12 mouse cellular contexts compared by ENCODE assay signal in genomic region chr2:152153361-152153760, GRCm38 (mm10).
"Had no signal": no experiment of that assay in that cellular context is flagged by ENCODE, and none has a peak within 500 bp of the region (broad histone marks: within the 10 kb centered on the region; RNA-seq: fewer than 3 reads in every experiment).

No protein-coding gene starts in this region.

- H3K9me3 ChIP-seq: kidney, embryonic 15.5 days; limb, embryonic 15.5 days; liver, embryonic 12.5 days; midbrain, embryonic 13.5 days; neural tube, embryonic 13.5 days had no signal

- DNase-seq: lung, embryonic 14.5 days; lung, postnatal 10 days; lung, postnatal 4 days; right cerebral cortex, adult 18-20 months; right cerebral cortex, postnatal 25 days; thymus, postnatal 4 days had no signal

- H3K36me3 ChIP-seq: kidney, embryonic 15.5 days; limb, embryonic 15.5 days; liver, embryonic 12.5 days; midbrain, embryonic 13.5 days; neural tube, embryonic 13.5 days had no signal

- ATAC-seq: liver, embryonic 12.5 days; midbrain, embryonic 13.5 days had no signal

- H3K4me1 ChIP-seq: liver, embryonic 12.5 days had no signal

- H3K27ac ChIP-seq: kidney, embryonic 15.5 days; left cerebral cortex, adult 2 months; limb, embryonic 15.5 days; liver, embryonic 12.5 days; midbrain, embryonic 13.5 days; neural tube, embryonic 13.5 days had no signal

- H3K4me2 ChIP-seq: kidney, embryonic 15.5 days; limb, embryonic 15.5 days; liver, embryonic 12.5 days; lung, embryonic 14.5 days; midbrain, embryonic 13.5 days; neural tube, embryonic 13.5 days had no signal

- H3K9ac ChIP-seq: kidney, embryonic 15.5 days; limb, embryonic 15.5 days; liver, embryonic 12.5 days; lung, embryonic 14.5 days; midbrain, embryonic 13.5 days; neural tube, embryonic 13.5 days had no signal

- H3K27me3 ChIP-seq: kidney, embryonic 15.5 days; limb, embryonic 15.5 days; midbrain, embryonic 13.5 days; neural tube, embryonic 13.5 days had no signal

- H3K4me3 ChIP-seq: kidney, embryonic 15.5 days; left cerebral cortex, adult 2 months; limb, embryonic 15.5 days; liver, embryonic 12.5 days; midbrain, embryonic 13.5 days; neural tube, embryonic 13.5 days had no signal
